Mouse (Mus musculus) gonadal fat pad, adult 2 months (tissue): ENCODE data around the gene Vwa3a. TPM values are rescaled to one million over a fixed set of nuclear protein-coding genes. Genes with fewer than 3 reads are reported as not detected.

ENCODE experiments used
- DNase-seq: peaks from one replicate; pipeline ENCODE4 v3.0.0-alpha.2; 2012; ENCODE audit warnings: low read depth
- polyA plus RNA-seq: library from polyadenylated mRNA; depleted of rRNA; stranded (reverse); fragments of >200 nt; gene quantifications from 2 replicates; pipeline ENCODE4 v1.2.3, GENCODE M21; 2012

The Vwa3a gene
- polyA plus RNA-seq, 1 experiment = 4.1 TPM

DNA sequence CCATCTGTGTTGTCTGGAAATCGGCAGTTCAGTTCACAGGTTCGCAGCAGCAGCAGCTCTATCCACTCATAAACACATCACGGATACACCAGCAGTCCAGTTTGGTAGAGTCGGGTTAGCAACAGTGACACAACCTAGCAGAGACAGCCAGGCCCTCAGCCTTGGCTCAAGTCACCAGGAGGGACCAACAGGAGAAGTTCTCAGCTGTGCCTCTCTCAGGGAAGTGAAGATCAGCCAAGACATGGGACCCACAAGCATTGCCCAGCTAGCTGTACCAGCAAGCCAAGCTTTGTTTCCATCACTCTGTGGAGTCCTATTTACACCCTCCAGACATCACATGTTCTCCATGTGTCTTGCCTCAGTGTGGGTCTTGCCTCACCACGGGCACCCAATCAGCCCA, 7.7 kb downstream of the Vwa3a start:
- DNase-seq = no peak

DNA sequence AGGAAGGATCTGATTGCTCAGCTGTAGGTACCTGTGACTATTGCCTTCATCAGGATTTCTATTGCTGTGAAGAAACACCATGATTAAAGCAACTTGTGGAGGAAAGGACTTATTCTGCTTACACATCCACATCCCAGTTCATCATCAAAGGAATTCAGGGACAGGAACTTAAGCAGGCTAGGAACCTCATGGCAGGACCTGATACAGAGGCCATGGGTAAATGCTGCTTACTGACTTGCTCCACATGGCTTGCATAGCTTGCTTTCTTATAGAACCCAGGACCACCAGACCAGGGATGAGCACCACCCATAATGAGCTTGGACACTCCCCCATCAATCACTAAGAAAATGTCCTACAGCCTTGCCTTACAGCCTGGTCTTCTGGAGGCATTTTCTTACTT, 9.4 kb downstream of the Vwa3a start:
- no peak for DNase-seq

- no peak for DNase-seq
These were observed 12.2 kb downstream of the Vwa3a start for GRCm38 (mm10) chr7:120751330-120751729.

DNA sequence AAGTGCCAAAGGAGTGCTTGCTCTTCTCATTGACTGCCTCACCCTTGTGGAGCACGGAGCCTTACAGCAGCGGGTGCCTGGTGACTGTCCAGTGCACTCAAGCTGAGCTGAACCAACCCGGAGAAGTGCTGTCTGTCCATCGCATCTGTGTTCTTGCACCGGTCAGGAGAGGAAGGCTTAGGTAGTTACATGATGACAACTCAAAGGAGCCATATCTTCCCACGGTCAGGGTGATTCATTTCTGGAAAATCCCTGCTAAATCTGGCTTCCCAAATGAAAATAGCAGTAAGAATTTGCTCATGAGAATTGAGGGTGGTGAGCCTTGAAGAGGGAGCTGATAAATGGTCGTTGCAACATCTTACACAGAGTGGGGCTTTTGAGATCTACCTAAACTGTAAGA, 12.8 kb downstream of the Vwa3a start:
- DNase-seq = no peak

- DNase-seq = no peak
These were observed 15.6 kb downstream of the Vwa3a start for GRCm38 (mm10) chr7:120754671-120755070.

DNA sequence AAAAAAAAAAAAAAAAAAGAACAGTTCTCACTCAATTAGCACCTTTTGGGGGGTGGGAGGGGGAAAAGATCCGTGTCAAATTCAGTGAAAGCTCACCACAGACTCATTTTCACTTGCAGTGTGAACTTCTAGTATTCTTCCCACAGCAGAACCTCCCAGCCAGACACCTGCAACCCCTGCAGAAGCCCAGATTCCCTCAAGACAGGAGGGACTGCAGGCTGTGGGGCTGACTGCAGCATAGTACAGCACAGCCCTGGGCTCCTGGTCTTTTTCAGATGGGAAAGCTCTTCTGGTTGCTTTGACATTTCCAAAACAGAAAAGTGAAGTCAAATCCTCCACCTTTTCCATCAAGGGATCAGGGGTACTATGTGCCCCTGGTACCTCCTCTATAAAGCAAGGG, 28.3 kb downstream of the Vwa3a start:
- no peak for DNase-seq

DNA sequence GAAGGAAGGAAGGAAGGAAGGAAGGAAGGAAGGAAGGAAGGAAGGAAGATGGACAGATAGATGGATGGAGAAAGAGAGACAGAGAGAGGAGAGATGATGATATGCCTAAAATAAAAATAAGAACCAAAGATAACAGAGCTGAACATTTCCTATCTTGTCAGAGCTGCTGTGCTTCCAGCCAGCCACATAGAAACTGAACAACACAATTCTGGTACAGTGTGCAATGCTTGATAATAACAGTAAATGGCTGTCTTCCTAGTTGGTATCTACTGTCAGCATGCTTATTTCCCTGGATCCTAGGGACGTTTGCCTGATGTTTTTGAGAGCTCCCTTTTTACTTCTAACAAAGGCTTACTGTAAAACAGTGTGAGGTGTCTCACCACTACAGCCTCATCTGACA, 32.3 kb downstream of the Vwa3a start:
- DNase-seq = no peak

DNA sequence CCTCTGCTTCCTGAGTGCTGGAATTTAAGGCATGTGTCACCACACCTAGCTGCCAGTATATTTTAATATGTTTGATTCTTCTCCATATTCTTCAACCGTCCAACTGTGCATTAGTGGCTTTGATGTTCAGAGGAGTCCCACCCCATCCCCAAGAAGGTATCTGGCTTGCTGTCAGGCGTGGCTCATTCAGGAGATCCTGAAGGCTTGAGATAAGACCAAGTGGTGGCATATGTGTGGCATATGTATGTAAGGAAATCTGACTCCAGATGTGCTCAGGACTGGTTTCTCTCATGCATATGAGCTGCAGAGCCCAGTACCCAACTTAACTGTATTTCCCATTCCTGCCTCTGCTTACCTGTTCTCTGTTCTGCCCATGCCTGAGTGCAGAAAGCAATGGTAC, 38.9 kb downstream of the Vwa3a start:
- DNase-seq = no peak

- no peak for DNase-seq
These were observed 56.4 kb downstream of the Vwa3a start for GRCm38 (mm10) chr7:120795544-120795943.

DNA sequence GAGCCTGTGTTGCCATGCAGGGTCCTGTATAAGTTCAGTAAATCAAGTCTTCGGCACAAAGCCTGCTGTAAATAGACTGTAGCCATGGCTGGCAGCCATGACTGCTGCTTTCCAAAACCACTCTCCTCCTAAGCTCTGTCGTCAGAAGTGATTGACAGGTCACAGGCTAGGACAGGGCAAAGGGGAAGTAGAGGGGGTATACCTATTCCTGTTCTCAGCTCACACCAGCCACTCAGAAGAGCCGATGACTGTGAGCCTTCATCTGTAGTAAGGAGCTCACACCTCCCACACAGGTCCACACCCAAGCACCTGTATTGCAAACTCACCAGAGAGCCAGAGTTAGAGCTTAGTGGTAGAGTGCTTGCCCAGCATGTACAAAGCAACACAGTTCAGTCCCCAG, 57.3 kb downstream of the Vwa3a start:
- no peak for DNase-seq

DNA sequence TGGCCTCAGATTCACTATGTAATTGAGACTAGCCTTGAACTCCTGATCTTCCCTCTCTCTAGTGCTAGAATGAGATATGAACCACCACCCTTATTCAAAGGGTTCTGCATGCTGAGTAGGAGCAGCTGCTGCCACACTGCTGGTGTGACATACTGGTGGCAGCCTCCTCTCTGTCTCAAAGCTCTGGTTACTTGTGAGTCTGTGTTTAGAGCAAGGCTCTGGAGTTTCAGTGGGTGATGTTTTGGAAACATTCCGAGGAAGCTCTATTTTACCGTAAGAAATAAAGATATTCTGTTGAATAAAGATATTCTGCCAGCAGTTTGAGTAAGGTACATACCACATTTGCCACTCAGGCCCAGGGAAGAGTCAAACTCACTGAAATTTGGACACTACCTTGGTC, 64.2 kb downstream of the Vwa3a start:
- no peak for DNase-seq

GRCm38 (mm10) chr7:120809705-120810104, 70.6 kb downstream of the Vwa3a start:
- no peak for DNase-seq

GRCm38 (mm10) chr7:120811834-120812415, 72.8 kb downstream of the Vwa3a start, which contains the start of gene Gm5737:
Gm5737 (plus strand) TSS chr7:120812365.
- DNase-seq = no peak

DNA sequence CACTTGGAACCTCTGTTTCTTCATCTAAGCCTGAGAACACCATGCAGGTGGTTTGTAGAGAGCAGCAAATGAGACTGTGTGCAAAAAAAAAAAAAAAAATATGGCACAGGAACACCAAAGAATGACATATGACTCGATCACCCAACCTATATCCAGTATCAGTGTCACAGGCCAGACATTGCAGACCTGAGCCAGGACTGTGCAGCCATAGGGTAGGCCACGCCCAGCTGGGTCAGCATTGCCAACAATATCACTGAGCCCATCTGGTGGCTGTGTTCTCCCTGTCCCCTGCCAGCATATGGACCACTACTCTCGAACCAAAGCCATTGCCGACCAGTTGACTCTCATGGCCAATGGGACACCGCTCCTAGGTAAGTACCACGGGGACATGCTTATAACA, 78.4 kb downstream of the Vwa3a start:
- DNase-seq = no peak

GRCm38 (mm10) chr7:120819386-120819785, 80.3 kb downstream of the Vwa3a start:
- DNase-seq = no peak

DNA sequence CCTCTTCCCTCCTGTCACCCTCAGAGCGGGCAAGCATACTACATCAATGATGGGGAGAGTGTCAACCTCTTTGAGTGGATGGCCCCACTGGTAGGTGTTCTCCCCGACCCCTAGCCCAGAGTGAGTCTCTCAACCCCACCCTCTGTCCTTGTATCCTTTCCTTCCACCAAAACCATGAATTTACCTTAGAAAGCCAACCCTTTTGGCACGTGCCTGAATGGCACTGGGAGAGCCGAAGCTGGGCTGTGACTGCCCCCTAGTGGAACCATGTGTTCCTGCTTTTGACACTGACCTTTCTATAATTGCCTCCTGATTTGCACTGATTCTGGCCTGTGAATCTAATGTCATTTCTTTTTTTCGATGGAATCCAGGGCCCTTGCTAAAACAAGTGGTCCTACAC, 84.1 kb downstream of the Vwa3a start:
- DNase-seq = no peak

- DNase-seq = no peak
These were observed 86.0 kb downstream of the Vwa3a start for GRCm38 (mm10) chr7:120825097-120825496.

DNA sequence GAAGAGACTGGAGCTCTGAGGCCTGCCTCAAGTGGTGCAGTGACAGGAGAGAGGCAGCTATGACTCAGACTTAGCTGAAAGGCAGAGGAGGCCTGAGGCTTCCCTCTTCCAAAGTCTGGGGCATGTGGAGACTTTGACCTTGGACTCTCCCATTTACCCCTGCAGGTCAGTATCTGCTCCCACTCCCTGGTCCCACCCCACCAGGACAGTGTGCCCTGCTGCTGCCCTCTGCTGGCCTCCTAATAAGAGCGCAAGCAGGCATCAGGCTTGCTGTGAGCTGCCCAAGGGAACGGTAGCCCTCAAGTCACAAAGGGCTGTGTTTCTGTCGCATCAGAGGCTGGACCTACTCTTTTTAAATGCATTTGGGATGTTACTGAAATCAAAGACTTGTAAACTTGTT, 87.3 kb downstream of the Vwa3a start:
- no peak for DNase-seq

DNA sequence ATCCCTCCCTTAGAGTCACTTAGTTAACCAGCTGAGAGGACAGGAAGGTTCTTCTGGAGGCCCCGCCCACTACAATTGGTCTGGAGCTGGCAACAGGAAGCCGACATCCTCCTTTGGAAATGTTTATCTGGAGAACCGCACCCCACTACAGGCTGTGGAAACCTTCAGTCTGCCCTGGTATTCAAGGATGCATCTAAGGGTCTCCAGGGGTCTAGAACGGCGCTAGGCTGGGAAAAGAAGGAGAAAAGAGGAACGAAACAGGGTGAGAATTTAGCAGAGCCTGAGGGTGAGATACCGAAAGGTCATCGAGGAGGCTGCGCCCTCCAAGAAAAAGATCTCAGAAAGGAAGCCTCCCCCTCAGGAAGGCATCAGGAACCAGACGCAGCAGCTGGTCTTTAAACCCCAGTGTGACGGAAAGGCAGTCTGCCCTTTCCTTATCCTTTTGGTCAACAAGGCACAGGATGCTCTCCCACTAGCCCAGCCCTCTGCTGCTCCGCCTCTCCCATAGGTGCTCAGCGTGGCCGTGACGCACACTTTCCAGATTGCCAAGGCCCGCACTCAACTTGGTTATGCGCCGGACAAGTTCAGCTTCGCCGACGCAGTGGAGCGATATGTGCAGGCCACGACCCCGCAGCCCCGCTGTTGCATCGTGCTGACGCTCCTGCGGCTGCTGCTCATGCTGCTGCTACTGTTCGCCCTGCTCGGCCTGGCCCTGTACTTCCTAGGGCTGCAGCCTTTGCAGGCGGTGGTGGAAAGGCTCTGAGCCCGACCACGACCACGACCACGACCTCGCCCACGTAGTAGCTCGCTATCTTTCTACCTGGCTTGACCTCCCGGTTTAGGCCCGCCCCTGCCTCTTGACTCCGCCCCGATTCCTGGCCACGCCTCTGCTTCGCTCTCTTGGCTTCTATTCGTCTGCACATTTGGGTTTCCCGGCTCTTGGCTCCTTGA, 91.6 kb downstream of the Vwa3a start:
- no peak for DNase-seq

DNA sequence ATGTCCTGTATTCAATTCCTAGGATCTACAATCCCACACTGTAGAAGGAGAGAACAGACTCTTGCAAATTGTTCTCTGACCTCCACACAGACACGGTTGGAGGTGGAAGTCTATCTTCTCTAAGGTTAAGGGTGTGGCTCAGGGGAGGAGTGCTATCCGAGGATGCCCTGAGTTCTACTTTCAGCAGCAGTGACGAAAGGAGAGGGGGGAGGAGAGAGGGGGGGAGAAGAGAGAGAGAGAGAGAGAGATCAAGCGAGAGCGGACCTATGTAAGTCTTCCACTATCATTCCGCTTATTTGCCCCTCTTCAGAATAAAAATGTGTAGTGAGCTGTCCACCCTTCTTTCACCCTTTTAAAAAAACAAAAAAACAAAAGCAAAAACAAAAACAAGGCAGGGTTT, 95.3 kb downstream of the Vwa3a start:
- DNase-seq = no peak

- no peak for DNase-seq
These were observed 95.8 kb downstream of the Vwa3a start for GRCm38 (mm10) chr7:120834863-120835372.

GRCm38 (mm10) chr7:120835449-120836359, 96.6 kb downstream of the Vwa3a start:
- no peak for DNase-seq
